14 mouse cellular contexts compared by ENCODE assay signal in the genomic region with DNA sequence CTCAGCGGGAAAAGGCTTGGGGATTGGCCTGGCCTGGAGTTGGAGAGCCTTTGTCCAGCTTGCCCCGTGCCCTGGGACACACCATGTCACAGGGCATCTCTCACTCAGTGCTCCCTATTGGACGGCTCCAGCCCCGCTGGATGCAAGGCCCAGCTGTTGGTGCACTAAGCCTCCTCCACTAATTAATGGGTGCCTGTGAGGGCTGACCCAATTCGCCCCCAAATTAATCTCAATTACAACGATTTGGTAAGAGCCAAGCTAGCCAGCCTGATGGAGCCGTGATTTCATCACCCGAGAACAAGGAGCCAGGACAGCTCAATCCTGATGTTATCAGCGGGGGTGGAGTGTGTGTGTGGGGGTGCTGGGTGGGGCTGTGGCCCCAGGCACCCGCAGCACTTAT.
DNase-seq lines count a peak whose midpoint lies in the region; ATAC-seq lines count a peak whose summit lies in the region.
"Had no signal": no experiment of that assay in that cellular context is flagged by ENCODE, and none has a peak within 500 bp of the region (broad histone marks: within the 10 kb centered on the region; RNA-seq: fewer than 3 reads in every experiment).

No protein-coding gene starts in this region.

- no peaks in the 10 kb centered on the region for H3K9me3 ChIP-seq in lung, embryonic 16.5 days (ENCODE audit: control insufficient read depth, low read length)
- no peaks in the 10 kb centered on the region for H3K9me3 ChIP-seq in embryonic facial prominence, embryonic 10.5 days
- H3K9me3 ChIP-seq in liver, embryonic 11.5 days (ENCODE audit: control insufficient read depth, low read length), result no peaks in the 10 kb centered on the region

- WGBS in lung, embryonic 16.5 days, result 58% methylated on average over 10 of the region's 10 CpGs
- WGBS in embryonic facial prominence, embryonic 10.5 days, result 41% methylated on average over 10 of the region's 10 CpGs
- 51% methylated on average over 10 of the region's 10 CpGs for WGBS in liver, embryonic 11.5 days

- peaks cover 10% of the 10 kb centered on the region for H3K4me1 ChIP-seq in lung, embryonic 16.5 days (replicated peaks; ENCODE audit: control insufficient read depth, insufficient read depth, low read length)
- peaks cover 73% of the 10 kb centered on the region for H3K4me1 ChIP-seq in embryonic facial prominence, embryonic 10.5 days
- H3K4me1 ChIP-seq in liver, embryonic 11.5 days (replicated peaks; ENCODE audit: control insufficient read depth, insufficient read depth, low read length), result 0 out of 2 replicates have a peak, but pooled peaks cover 3% of the 10 kb centered on the region

- H3K9ac ChIP-seq in lung, embryonic 16.5 days (ENCODE audit: low read length), result no peak overlapping the region
- H3K9ac ChIP-seq in liver, embryonic 11.5 days (ENCODE audit: low read depth, low read length), result no peak overlapping the region

- no peak overlapping the region for H3K27ac ChIP-seq in lung, embryonic 16.5 days (ENCODE audit: low read length)
- H3K27ac ChIP-seq in embryonic facial prominence, embryonic 10.5 days (replicated peaks), result 0 out of 2 replicates have a peak overlapping the region, but pooled peaks have one; percentile 42
- H3K27ac ChIP-seq in liver, embryonic 11.5 days (ENCODE audit: low read depth, low read length), result no peak overlapping the region
- H3K27ac ChIP-seq: macrophage had no signal

- peak; percentile 36 for DNase-seq in adrenal gland, postnatal 14 days
- DNase-seq in adrenal gland, postnatal 4 days (ENCODE audit: low spot score in 2 of 2), result no peak
- DNase-seq in lung, postnatal 14 days, result no peak
- no peak for DNase-seq in embryonic facial prominence, embryonic 10.5 days (ENCODE audit: low spot score)
- DNase-seq in retina, adult 2 months (ENCODE audit: low read depth, low spot score), result peak; percentile 6
- no peak for DNase-seq in urinary bladder, adult 18-20 months (ENCODE audit: low spot score in 2 of 2)
- no peak for DNase-seq in liver, embryonic 11.5 days (ENCODE audit: low spot score)
- DNase-seq: cerebellum, adult 8-10 months; kidney, postnatal 14 days; layer of hippocampus, adult 9-11 months; liver had no signal

- no peaks in the 10 kb centered on the region for H3K27me3 ChIP-seq in lung, embryonic 16.5 days (ENCODE audit: control insufficient read depth, insufficient read depth, low read depth, low read length)
- H3K27me3 ChIP-seq in embryonic facial prominence, embryonic 10.5 days (replicated peaks; ENCODE audit: low read depth, poor library complexity, severe bottlenecking), result peaks cover 71% of the 10 kb centered on the region
- peaks cover 10% of the 10 kb centered on the region for H3K27me3 ChIP-seq in liver, embryonic 11.5 days (replicated peaks; ENCODE audit: control insufficient read depth, insufficient read depth, low read length)

- ATAC-seq in lung, embryonic 16.5 days (ENCODE audit: low read depth), result peak; percentile 36; the same call in 1 of the 2 replicates
- no peak for ATAC-seq in liver, embryonic 11.5 days (replicated peaks; ENCODE audit: low FRiP score)
- ATAC-seq: intestine, embryonic 16.5 days had no signal

- no peaks in the 10 kb centered on the region for H3K36me3 ChIP-seq in lung, embryonic 16.5 days (ENCODE audit: control insufficient read depth, insufficient read depth, low read length)
- H3K36me3 ChIP-seq in embryonic facial prominence, embryonic 10.5 days (replicated peaks), result no peaks in the 10 kb centered on the region
- no peaks in the 10 kb centered on the region for H3K36me3 ChIP-seq in liver, embryonic 11.5 days (ENCODE audit: control insufficient read depth, insufficient read depth, low read length)

- H3K4me3 ChIP-seq in lung, embryonic 16.5 days (ENCODE audit: low read length), result no peak overlapping the region
- no peak overlapping the region for H3K4me3 ChIP-seq in embryonic facial prominence, embryonic 10.5 days
- no peak overlapping the region for H3K4me3 ChIP-seq in liver, embryonic 11.5 days (ENCODE audit: low read depth, low read length)

- no peak overlapping the region for H3K4me2 ChIP-seq in lung, embryonic 16.5 days (ENCODE audit: low read depth, low read length)
- no peak overlapping the region for H3K4me2 ChIP-seq in liver, embryonic 11.5 days

Comparison
In these comparisons a context has a peak if more than half of its experiments do, and no peak if none do; other contexts are left out.
1. DNase-seq: peak in adrenal gland, postnatal 14 days (single experiment) and retina, adult 2 months (single experiment); none in adrenal gland, postnatal 4 days (0 of 2), lung, postnatal 14 days (single experiment), embryonic facial prominence, embryonic 10.5 days (single experiment), urinary bladder, adult 18-20 months (0 of 2) and liver, embryonic 11.5 days (single experiment).